Mouse (Mus musculus): Measurements from ENCODE around the gene Zfp473. TPM values are rescaled to one million over a fixed set of nuclear protein-coding genes. Genes with fewer than 3 reads are reported as not detected.

Zfp473 gene
- polyA plus RNA-seq, 1 experiment from 2014 or later: 1.0 TPM

GRCm38 (mm10) chr7:44689331-44689730 lies 61.5 kb downstream of the Zfp473 start:
- no peak for ATAC-seq (ENCODE audit: low read depth)
- WGBS: 88% methylated on average over 7 of the region's 7 CpGs

GRCm38 (mm10) chr7:44688890-44689289 lies 62.0 kb downstream of the Zfp473 start:
- WGBS: 81% methylated on average over 3 of the region's 3 CpGs
- Histone ChIP-seq H3K4me3 (ENCODE audit: low read depth, low read length) (no peak overlapping the region), H3K4me1 (ENCODE audit: control insufficient read depth, insufficient read depth, low read length) (no peaks in the 10 kb centered on the region), H3K9ac (replicated peaks; ENCODE audit: low read depth, low read length) (no peak overlapping the region), H3K27me3 (ENCODE audit: control insufficient read depth, insufficient read depth, low read length) (no peaks in the 10 kb centered on the region), H3K4me2 (ENCODE audit: low read depth, low read length) (no peak overlapping the region), H3K27ac (ENCODE audit: low read depth, low read length) (no peak overlapping the region), H3K36me3 (ENCODE audit: control insufficient read depth, insufficient read depth, low read length) (no peaks in the 10 kb centered on the region), H3K9me3 (ENCODE audit: control insufficient read depth, low read length) (no peaks in the 10 kb centered on the region)
- no peak for ATAC-seq (ENCODE audit: low read depth)

More at GRCm38 (mm10) chr7:44689331-44689730, 61.5 kb downstream of the Zfp473 start:
- no peaks in the 10 kb centered on the region for H3K36me3 ChIP-seq (ENCODE audit: control insufficient read depth, insufficient read depth, low read length)
- no peaks in the 10 kb centered on the region for H3K27me3 ChIP-seq (ENCODE audit: control insufficient read depth, insufficient read depth, low read length)
- no peak overlapping the region for H3K4me2 ChIP-seq (ENCODE audit: low read depth, low read length)
- H3K9ac ChIP-seq (replicated peaks; ENCODE audit: low read depth, low read length): no peak overlapping the region
- H3K9me3 ChIP-seq (ENCODE audit: control insufficient read depth, low read length): no peaks in the 10 kb centered on the region
- H3K27ac ChIP-seq (ENCODE audit: low read depth, low read length): no peak overlapping the region
- H3K4me1 ChIP-seq (ENCODE audit: control insufficient read depth, insufficient read depth, low read length): no peaks in the 10 kb centered on the region
- H3K4me3 ChIP-seq (ENCODE audit: low read depth, low read length): no peak overlapping the region

- Histone ChIP-seq H3K36me3 (ENCODE audit: control insufficient read depth, insufficient read depth, low read length) (no peaks in the 10 kb centered on the region), H3K27ac (ENCODE audit: low read depth, low read length) (no peak overlapping the region), H3K4me1 (ENCODE audit: control insufficient read depth, insufficient read depth, low read length) (no peaks in the 10 kb centered on the region), H3K27me3 (ENCODE audit: control insufficient read depth, insufficient read depth, low read length) (no peaks in the 10 kb centered on the region), H3K4me3 (ENCODE audit: low read depth, low read length) (no peak overlapping the region), H3K4me2 (ENCODE audit: low read depth, low read length) (no peak overlapping the region), H3K9ac (replicated peaks; ENCODE audit: low read depth, low read length) (no peak overlapping the region), H3K9me3 (ENCODE audit: control insufficient read depth, low read length) (no peaks in the 10 kb centered on the region)
- peak; percentile 49; the same call in 1 of the 2 replicates for ATAC-seq (ENCODE audit: low read depth)
- 68% methylated on average over 17 of the region's 17 CpGs for WGBS
These were observed 65.1 kb downstream of the Zfp473 start for GRCm38 (mm10) chr7:44685531-44686402.

- H3K27ac ChIP-seq (ENCODE audit: low read depth, low read length): no peak overlapping the region
- H3K36me3 ChIP-seq (ENCODE audit: control insufficient read depth, insufficient read depth, low read length): no peaks in the 10 kb centered on the region
- no peaks in the 10 kb centered on the region for H3K4me1 ChIP-seq (ENCODE audit: control insufficient read depth, insufficient read depth, low read length)
- H3K9ac ChIP-seq (replicated peaks; ENCODE audit: low read depth, low read length): no peak overlapping the region
- no peaks in the 10 kb centered on the region for H3K9me3 ChIP-seq (ENCODE audit: control insufficient read depth, low read length)
- no peak overlapping the region for H3K4me3 ChIP-seq (ENCODE audit: low read depth, low read length)
- ATAC-seq (ENCODE audit: low read depth): no peak
- no peak overlapping the region for H3K4me2 ChIP-seq (ENCODE audit: low read depth, low read length)
- H3K27me3 ChIP-seq (ENCODE audit: control insufficient read depth, insufficient read depth, low read length): no peaks in the 10 kb centered on the region
- WGBS: 82% methylated on average over 8 of the region's 8 CpGs
These were observed 67.2 kb downstream of the Zfp473 start for GRCm38 (mm10) chr7:44683656-44684055.

Other genes with a start within 250 kb of the Zfp473 start
- 0.07 TPM in 1 of 2 replicates, not detected in the other for gene Mybpc2, start 226.4 kb downstream of the Zfp473 start, polyA plus RNA-seq (2014; fragmentation: Nextera tagmentation; extraction: Ambion mirVana)
- gene Spib, start 219.0 kb downstream of the Zfp473 start, polyA plus RNA-seq (2014; fragmentation: Nextera tagmentation; extraction: Ambion mirVana): not detected in 2 replicates
- 9.4 and 12.5 TPM in 2 replicates for gene Pold1, start 202.2 kb downstream of the Zfp473 start, polyA plus RNA-seq (2014; fragmentation: Nextera tagmentation; extraction: Ambion mirVana)
- gene Nr1h2, start 197.1 kb downstream of the Zfp473 start, polyA plus RNA-seq (2014; fragmentation: Nextera tagmentation; extraction: Ambion mirVana): 57.2 and 59.5 TPM in 2 replicates
- 0.82 and 2.1 TPM in 2 replicates for gene Napsa, start 178.7 kb downstream of the Zfp473 start, polyA plus RNA-seq (2014; fragmentation: Nextera tagmentation; extraction: Ambion mirVana)
- gene Kcnc3, start 160.4 kb downstream of the Zfp473 start, polyA plus RNA-seq (2014; fragmentation: Nextera tagmentation; extraction: Ambion mirVana): 7.5 and 8.9 TPM in 2 replicates
- 2.6 and 3.6 TPM in 2 replicates for gene Myh14, start 80.2 kb downstream of the Zfp473 start, polyA plus RNA-seq (2014; fragmentation: Nextera tagmentation; extraction: Ambion mirVana)
- not detected in 2 replicates for gene Izumo2, start 42.3 kb downstream of the Zfp473 start, polyA plus RNA-seq (2014; fragmentation: Nextera tagmentation; extraction: Ambion mirVana)
- 23.0 and 27.0 TPM in 2 replicates for gene Vrk3, start 2.6 kb downstream of the Zfp473 start, polyA plus RNA-seq (2014; fragmentation: Nextera tagmentation; extraction: Ambion mirVana)
- gene Nup62, start 65.0 kb upstream of the Zfp473 start, polyA plus RNA-seq (2014; fragmentation: Nextera tagmentation; extraction: Ambion mirVana): 22.4 and 26.3 TPM in 2 replicates
- gene Il4i1, start 65.3 kb upstream of the Zfp473 start, polyA plus RNA-seq (2014; fragmentation: Nextera tagmentation; extraction: Ambion mirVana): 1.6 and 1.7 TPM in 2 replicates
- gene Atf5, start 65.6 kb upstream of the Zfp473 start, polyA plus RNA-seq (2014; fragmentation: Nextera tagmentation; extraction: Ambion mirVana): 2.1 and 2.3 TPM in 2 replicates
- 36.4 and 46.8 TPM in 2 replicates for gene Akt1s1, start 97.9 kb upstream of the Zfp473 start, polyA plus RNA-seq (2014; fragmentation: Nextera tagmentation; extraction: Ambion mirVana)
- gene Tbc1d17, start 98.0 kb upstream of the Zfp473 start, polyA plus RNA-seq (2014; fragmentation: Nextera tagmentation; extraction: Ambion mirVana): 92.5 and 96.4 TPM in 2 replicates
- gene Pnkp, start 106.1 kb upstream of the Zfp473 start, polyA plus RNA-seq (2014; fragmentation: Nextera tagmentation; extraction: Ambion mirVana): 27.1 and 28.8 TPM in 2 replicates
- gene Ptov1, start 118.7 kb upstream of the Zfp473 start, polyA plus RNA-seq (2014; fragmentation: Nextera tagmentation; extraction: Ambion mirVana): 475 and 479 TPM in 2 replicates
- gene Med25, start 141.7 kb upstream of the Zfp473 start, polyA plus RNA-seq (2014; fragmentation: Nextera tagmentation; extraction: Ambion mirVana): 85.7 and 91.1 TPM in 2 replicates
- gene Fuz, start 145.0 kb upstream of the Zfp473 start, polyA plus RNA-seq (2014; fragmentation: Nextera tagmentation; extraction: Ambion mirVana): 14.5 and 16.0 TPM in 2 replicates
- gene Ap2a1, start 178.4 kb upstream of the Zfp473 start, polyA plus RNA-seq (2014; fragmentation: Nextera tagmentation; extraction: Ambion mirVana): 120 and 128 TPM in 2 replicates
- 0.11 and 0.19 TPM in 2 replicates for gene Tsks, start 192.2 kb upstream of the Zfp473 start, polyA plus RNA-seq (2014; fragmentation: Nextera tagmentation; extraction: Ambion mirVana)
- 54.3 and 60.3 TPM in 2 replicates for gene Cpt1c, start 223.8 kb upstream of the Zfp473 start, polyA plus RNA-seq (2014; fragmentation: Nextera tagmentation; extraction: Ambion mirVana)
- gene Prmt1, start 235.5 kb upstream of the Zfp473 start, polyA plus RNA-seq (2014; fragmentation: Nextera tagmentation; extraction: Ambion mirVana): 189 and 206 TPM in 2 replicates
- gene Irf3, start 246.6 kb upstream of the Zfp473 start, polyA plus RNA-seq (2014; fragmentation: Nextera tagmentation; extraction: Ambion mirVana): 53.8 and 60.2 TPM in 2 replicates
- gene Bcl2l12, start 247.7 kb upstream of the Zfp473 start, polyA plus RNA-seq (2014; fragmentation: Nextera tagmentation; extraction: Ambion mirVana): 6.4 and 9.5 TPM in 2 replicates